Mouse (Mus musculus) forebrain, embryonic 15.5 days (tissue): ENCODE results near the gene Vnn1. TPM values are rescaled to one million over a fixed set of nuclear protein-coding genes. Genes with fewer than 3 reads are reported as not detected.

Experiments used
- ATAC-seq: fragments of 200-750 bp; cut with Nextera tagmentation; replicated peaks from 2 replicates; pipeline ENCODE4 v1.8.0; 2017; ENCODE audit warnings: mild to moderate bottlenecking, moderate TSS enrichment, moderate library complexity
- H3K27ac ChIP-seq: fragments of 300-500 bp; sonication (generic); replicated peaks from 2 replicates; pipeline ENCODE4 v1.5.1; 2015; ENCODE audit warnings: mild to moderate bottlenecking, inconsistent platforms
- H3K27me3 ChIP-seq: fragments of 300-500 bp; sonication (generic); 2 replicates; pipeline ENCODE4 v1.6.1; 2015; ENCODE audit warnings: inconsistent platforms
- H3K36me3 ChIP-seq: fragments of 300-500 bp; sonication (generic); 2 replicates; pipeline ENCODE4 v1.6.1; 2015; ENCODE audit warnings: mild to moderate bottlenecking, inconsistent platforms
- H3K4me1 ChIP-seq: fragments of 300-500 bp; sonication (generic); 2 replicates; pipeline ENCODE4 v1.6.1; 2015; ENCODE audit warnings: inconsistent platforms
- H3K4me2 ChIP-seq: fragments of 300-500 bp; sonication (generic); replicated peaks from 2 replicates; pipeline ENCODE4 v1.6.1; 2015; ENCODE audit warnings: mild to moderate bottlenecking, inconsistent platforms
- H3K4me3 ChIP-seq: fragments of 300-500 bp; sonication (generic); 2 replicates; pipeline ENCODE4 v1.5.1; 2015; ENCODE audit warnings: mild to moderate bottlenecking, inconsistent platforms
- H3K9ac ChIP-seq: fragments of 300-500 bp; sonication (generic); replicated peaks from 2 replicates; pipeline ENCODE4 v1.6.1; 2015; ENCODE audit warnings: mild to moderate bottlenecking, inconsistent platforms
- H3K9me3 ChIP-seq: fragments of 300-500 bp; sonication (generic); 2 replicates; pipeline ENCODE4 v1.6.1; 2016; ENCODE audit warnings: inconsistent platforms
- WGBS: fragments of 180-500 bp; shearing (Covaris S2); methylation state at CpG from one replicate; pipeline ENCODE4 v1.1.7; 2015; ENCODE audit warnings: mixed read lengths; 5-methylcytosine and 5-hydroxymethylcytosine counted together
- polyA plus RNA-seq: library from polyadenylated mRNA; unstranded; fragments of >200 nt; fragmentation: Nextera tagmentation; extraction: Ambion mirVana; gene quantifications from 2 replicates; pipeline ENCODE4 v1.2.1, GENCODE M21; 2015

The Vnn1 gene
- polyA plus RNA-seq, 1 experiment from 2014 or later = 0.13 TPM

DNA sequence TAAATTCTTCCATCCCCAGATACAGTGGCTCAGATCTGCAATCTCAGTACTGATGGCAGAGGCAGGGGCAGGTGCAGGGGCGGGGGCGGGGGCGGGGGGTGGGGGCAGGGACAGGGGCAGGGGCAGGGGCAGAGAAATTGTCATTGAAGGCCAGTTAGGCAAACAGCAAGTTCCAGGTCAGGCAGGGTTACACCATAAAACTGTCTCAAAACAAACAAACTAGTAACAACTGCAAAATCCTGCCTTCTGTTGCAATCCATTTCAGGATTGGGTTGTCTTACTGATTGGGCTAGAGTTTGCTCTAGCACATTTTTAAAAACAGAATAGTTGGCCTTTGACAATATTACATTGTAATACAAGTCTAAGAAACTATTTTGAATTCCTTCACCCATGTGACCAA is 28.0 kb downstream of the Vnn1 start:
- 72% methylated on average over 3 of the region's 3 CpGs for WGBS

DNA sequence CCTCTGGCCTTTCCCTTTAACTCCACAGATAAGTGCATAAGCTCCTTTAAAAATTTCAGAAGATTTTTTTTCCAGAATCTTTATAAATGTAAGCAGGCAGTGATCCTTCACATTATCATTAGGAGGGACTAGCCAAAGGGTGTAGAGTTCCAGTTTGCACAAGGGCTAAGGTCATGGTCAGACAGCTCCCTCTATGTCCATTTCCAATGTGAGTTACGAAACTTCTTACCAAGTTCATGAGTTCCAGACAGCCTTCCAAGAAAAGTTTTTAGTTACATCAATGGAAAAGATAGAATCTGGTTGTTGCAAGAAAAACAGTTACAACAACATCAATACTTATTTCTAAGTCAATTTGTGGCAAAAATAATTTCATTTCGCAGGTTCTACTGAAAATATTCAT is 29.5 kb downstream of the Vnn1 start:
- H3K27ac ChIP-seq = no peak overlapping the region
- no peak overlapping the region for H3K9ac ChIP-seq
- no peak for ATAC-seq
- H3K4me2 ChIP-seq = no peak overlapping the region
- no peak overlapping the region for H3K4me3 ChIP-seq
- no peaks in the 10 kb centered on the region for H3K9me3 ChIP-seq
- no peaks in the 10 kb centered on the region for H3K4me1 ChIP-seq
- 83% methylated on average over 2 of the region's 2 CpGs for WGBS
- no peaks in the 10 kb centered on the region for H3K36me3 ChIP-seq
- no peaks in the 10 kb centered on the region for H3K27me3 ChIP-seq

More for the DNA sequence above, 28.0 kb downstream of the Vnn1 start:
- H3K27me3 ChIP-seq = no peaks in the 10 kb centered on the region
- no peaks in the 10 kb centered on the region for H3K9me3 ChIP-seq
- H3K4me1 ChIP-seq = no peaks in the 10 kb centered on the region
- H3K4me2 ChIP-seq = no peak overlapping the region
- no peak for ATAC-seq
- H3K9ac ChIP-seq = no peak overlapping the region
- no peak overlapping the region for H3K27ac ChIP-seq
- H3K36me3 ChIP-seq = no peaks in the 10 kb centered on the region
- no peak overlapping the region for H3K4me3 ChIP-seq

DNA sequence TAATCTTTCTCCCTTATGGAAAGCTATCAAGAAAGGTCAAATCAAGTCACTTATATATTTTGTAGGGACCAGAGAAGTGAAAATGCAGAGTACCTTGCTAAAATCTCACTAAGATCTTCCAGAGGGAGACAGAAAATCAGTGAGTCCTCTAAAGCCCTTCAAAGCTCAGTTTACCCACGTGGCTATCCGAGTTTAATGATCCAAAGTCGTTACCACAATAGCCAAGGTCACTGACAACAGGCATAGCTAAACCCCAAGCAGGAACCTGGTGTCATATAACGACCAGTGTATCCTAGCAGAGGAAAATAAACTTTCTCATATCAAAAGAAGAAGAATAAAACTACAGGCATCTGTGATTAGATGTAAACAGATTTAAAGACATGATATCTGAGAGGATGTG is 43.1 kb downstream of the Vnn1 start:
- 40% methylated on average over 4 of the region's 4 CpGs for WGBS
- H3K36me3 ChIP-seq = no peaks in the 10 kb centered on the region

DNA sequence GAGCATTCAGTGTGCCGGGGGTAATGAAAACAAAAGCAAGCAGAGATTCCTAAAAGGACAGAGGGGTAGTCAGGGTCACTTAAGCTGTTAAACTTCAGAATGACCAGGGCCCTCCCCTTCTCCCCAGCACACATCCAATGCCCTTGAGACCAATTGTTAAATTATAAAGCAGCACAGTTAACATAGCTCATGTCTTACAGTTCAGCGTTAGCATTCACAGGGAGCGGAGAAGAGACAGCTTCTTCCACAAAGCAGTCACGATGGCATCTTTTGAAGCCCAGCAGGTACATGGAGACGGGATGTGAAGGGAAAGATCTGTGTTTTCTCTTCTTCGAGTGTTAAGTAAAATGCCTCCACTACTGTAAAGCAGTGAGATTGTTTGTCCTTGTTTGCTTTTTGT is 43.8 kb downstream of the Vnn1 start, which contains the start of gene Taar2:
Gene Taar2 (plus strand): TSS at position 261 of the 400 bp plus-strand sequence.
- WGBS = 48% methylated on average over 6 of the region's 6 CpGs

More for the DNA sequence above, 43.1 kb downstream of the Vnn1 start:
- no peaks in the 10 kb centered on the region for H3K4me1 ChIP-seq
- no peak overlapping the region for H3K4me3 ChIP-seq
- H3K4me2 ChIP-seq = no peak overlapping the region
- no peak overlapping the region for H3K9ac ChIP-seq
- H3K9me3 ChIP-seq = no peaks in the 10 kb centered on the region
- H3K27ac ChIP-seq = no peak overlapping the region
- no peak for ATAC-seq
- H3K27me3 ChIP-seq = no peaks in the 10 kb centered on the region

DNA sequence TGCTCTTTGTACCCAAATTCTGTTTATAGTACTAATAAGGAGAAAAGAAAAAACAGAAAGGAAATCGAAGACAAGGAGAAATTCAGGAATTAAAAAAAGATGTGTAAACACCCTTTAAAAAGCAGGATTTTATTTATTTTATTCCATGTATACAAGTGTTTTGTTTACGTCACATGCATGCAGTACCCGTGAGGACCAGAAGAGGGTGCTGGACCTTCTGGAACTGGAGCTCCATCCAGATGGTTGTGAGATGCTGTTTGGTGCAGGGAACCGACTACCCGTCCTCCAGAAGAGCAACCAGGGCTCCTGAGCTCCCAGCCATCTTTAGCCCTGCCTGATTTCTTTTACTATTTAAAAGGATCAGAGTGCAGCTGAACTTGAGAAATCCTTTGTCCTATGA is 48.0 kb downstream of the Vnn1 start:
- no peak overlapping the region for H3K4me2 ChIP-seq
- H3K9ac ChIP-seq = no peak overlapping the region
- H3K27ac ChIP-seq = no peak overlapping the region
- WGBS = 85% methylated on average over 5 of the region's 5 CpGs
- H3K4me3 ChIP-seq = no peak overlapping the region
- H3K9me3 ChIP-seq = no peaks in the 10 kb centered on the region
- no peaks in the 10 kb centered on the region for H3K36me3 ChIP-seq
- ATAC-seq = no peak
- no peaks in the 10 kb centered on the region for H3K4me1 ChIP-seq
- no peaks in the 10 kb centered on the region for H3K27me3 ChIP-seq

More for the DNA sequence above, 43.8 kb downstream of the Vnn1 start, which contains the start of gene Taar2:
- Histone ChIP-seq H3K9ac (no peak within 1 kb of the TSS), H3K27ac (no peak within 1 kb of the TSS), H3K27me3 (no peaks in the 10 kb centered on the region), H3K9me3 (no peaks in the 10 kb centered on the region), H3K36me3 (no peaks in the 10 kb centered on the region), H3K4me1 (no peaks in the 10 kb centered on the region), H3K4me2 (no peak within 1 kb of the TSS), H3K4me3 (no peak within 1 kb of the TSS)
- ATAC-seq = no peak

DNA sequence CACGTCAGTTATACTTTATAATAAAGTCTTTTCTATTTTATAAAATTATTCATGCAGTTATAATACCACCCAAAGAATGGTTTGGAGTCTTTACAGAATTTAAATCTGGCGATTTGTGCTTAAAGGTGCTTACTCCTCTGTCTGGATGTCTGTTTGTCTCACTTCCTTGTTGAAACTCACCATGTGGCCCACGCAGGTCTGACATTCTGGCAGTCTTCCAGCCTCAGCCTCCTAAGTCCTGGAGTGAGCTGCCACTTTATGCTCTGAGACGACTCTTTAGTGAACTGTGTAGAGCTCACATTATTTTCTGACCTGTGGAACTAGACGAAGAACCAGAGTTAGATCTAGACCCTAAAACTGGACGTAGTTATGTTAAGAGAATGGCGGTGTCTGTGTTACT is 53.5 kb downstream of the Vnn1 start:
- H3K36me3 ChIP-seq = no peaks in the 10 kb centered on the region
- no peak overlapping the region for H3K4me3 ChIP-seq
- no peak overlapping the region for H3K27ac ChIP-seq
- no peaks in the 10 kb centered on the region for H3K27me3 ChIP-seq
- WGBS = 48% methylated on average over 7 of the region's 7 CpGs
- H3K4me1 ChIP-seq = no peaks in the 10 kb centered on the region
- no peak overlapping the region for H3K9ac ChIP-seq
- H3K4me2 ChIP-seq = no peak overlapping the region
- no peaks in the 10 kb centered on the region for H3K9me3 ChIP-seq
- ATAC-seq = no peak

DNA sequence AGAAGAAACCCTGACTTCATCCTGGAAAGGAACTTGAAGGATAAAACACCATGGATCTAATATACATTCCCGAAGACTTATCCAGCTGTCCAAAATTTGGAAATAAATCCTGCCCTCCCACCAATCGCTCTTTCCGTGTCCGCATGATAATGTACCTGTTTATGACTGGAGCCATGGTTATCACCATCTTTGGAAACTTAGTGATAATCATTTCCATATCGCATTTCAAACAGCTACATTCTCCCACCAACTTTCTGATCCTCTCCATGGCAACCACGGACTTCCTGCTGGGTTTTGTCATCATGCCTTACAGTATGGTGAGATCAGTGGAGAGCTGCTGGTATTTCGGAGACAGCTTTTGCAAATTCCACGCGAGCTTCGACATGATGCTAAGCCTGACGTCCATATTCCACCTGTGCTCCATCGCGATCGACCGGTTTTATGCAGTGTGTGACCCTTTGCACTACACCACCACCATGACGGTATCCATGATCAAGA is 55.1 kb downstream of the Vnn1 start, which contains the start of gene Taar3:
Gene Taar3 (plus strand): TSS at position 51 of the 498 bp plus-strand sequence.
- Histone ChIP-seq H3K9ac (no peak within 1 kb of the TSS), H3K4me3 (no peak within 1 kb of the TSS), H3K27me3 (no peaks in the 10 kb centered on the region), H3K36me3 (no peaks in the 10 kb centered on the region), H3K9me3 (no peaks in the 10 kb centered on the region), H3K4me2 (no peak within 1 kb of the TSS), H3K27ac (no peak within 1 kb of the TSS), H3K4me1 (no peaks in the 10 kb centered on the region)
- WGBS = 91% methylated on average over 16 of the region's 16 CpGs
- no peak for ATAC-seq

DNA sequence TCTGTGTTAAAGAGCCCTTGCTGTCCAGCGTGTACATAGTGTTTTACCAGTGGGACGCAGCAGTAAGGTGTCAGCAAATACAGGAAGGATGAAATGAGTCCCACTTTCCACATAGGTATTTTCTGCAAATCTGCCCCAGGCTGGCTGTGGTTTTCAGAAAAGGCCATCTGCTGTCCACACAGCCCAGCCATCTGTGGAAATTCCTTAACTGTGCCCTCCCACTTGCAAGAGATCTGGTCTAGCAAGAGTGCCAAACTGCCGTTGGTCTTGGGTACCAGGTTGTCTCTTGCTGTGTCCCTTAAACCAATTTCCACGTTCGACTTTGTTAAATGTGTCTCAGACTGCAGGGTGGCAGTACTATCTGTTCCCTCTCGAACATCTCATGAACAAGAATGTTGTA is 57.2 kb downstream of the Vnn1 start:
- no peak overlapping the region for H3K4me2 ChIP-seq
- no peak for ATAC-seq
- no peaks in the 10 kb centered on the region for H3K27me3 ChIP-seq
- H3K4me3 ChIP-seq = no peak overlapping the region
- no peaks in the 10 kb centered on the region for H3K9me3 ChIP-seq
- no peaks in the 10 kb centered on the region for H3K36me3 ChIP-seq
- H3K9ac ChIP-seq = no peak overlapping the region
- no peaks in the 10 kb centered on the region for H3K4me1 ChIP-seq
- no peak overlapping the region for H3K27ac ChIP-seq
- 86% methylated on average over 6 of the region's 6 CpGs for WGBS

Other genes with a start within 250 kb of the Vnn1 start
- gene Rps12, start 107.4 kb upstream of the Vnn1 start, polyA plus RNA-seq = 113 and 122 TPM in 2 replicates
- 15.8 and 16.5 TPM in 2 replicates for gene Slc18b1, start 97.7 kb upstream of the Vnn1 start, polyA plus RNA-seq
- 0.10 TPM in 1 of 2 replicates, not detected in the other for gene Vnn3, start 43.2 kb upstream of the Vnn1 start, polyA plus RNA-seq
- not detected in 2 replicates for gene Taar1, start 25.7 kb downstream of the Vnn1 start, polyA plus RNA-seq
- not detected in 2 replicates for gene Taar2, start 43.9 kb downstream of the Vnn1 start, polyA plus RNA-seq
- gene Taar3, start 54.9 kb downstream of the Vnn1 start, polyA plus RNA-seq = not detected in 2 replicates
- gene Taar4, start 65.8 kb downstream of the Vnn1 start, polyA plus RNA-seq = not detected in 2 replicates
- gene Taar5, start 76.0 kb downstream of the Vnn1 start, polyA plus RNA-seq = not detected in 2 replicates
- not detected in 2 replicates for gene Taar6, start 91.0 kb downstream of the Vnn1 start, polyA plus RNA-seq
- gene Taar7a, start 98.8 kb downstream of the Vnn1 start, polyA plus RNA-seq = not detected in 2 replicates
- gene Taar7b, start 105.3 kb downstream of the Vnn1 start, polyA plus RNA-seq = not detected in 2 replicates
- not detected in 2 replicates for gene Taar7d, start 132.5 kb downstream of the Vnn1 start, polyA plus RNA-seq
- not detected in 2 replicates for gene Taar7e, start 142.9 kb downstream of the Vnn1 start, polyA plus RNA-seq
- not detected in 2 replicates for gene Taar7f, start 154.8 kb downstream of the Vnn1 start, polyA plus RNA-seq
- not detected in 2 replicates for gene Taar8a, start 181.8 kb downstream of the Vnn1 start, polyA plus RNA-seq
- gene Taar8b, start 197.6 kb downstream of the Vnn1 start, polyA plus RNA-seq = not detected in 2 replicates
- not detected in 2 replicates for gene Taar8c, start 207.2 kb downstream of the Vnn1 start, polyA plus RNA-seq
- not detected in 2 replicates for gene Taar9, start 214.8 kb downstream of the Vnn1 start, polyA plus RNA-seq